Mouse (Mus musculus): ENCODE data around the gene Olfr218.
"Not testable (repeated sequence)": the region's sequence is repeated elsewhere in the genome, so short reads cannot be mapped to it uniquely, and the experiment has no call there.

Olfr218 gene

GRCm38 (mm10) chr1:173197508-173197907 lies at the start of gene Olfr218:
Gene Olfr218 (plus strand): TSS chr1:173197808.
- in situ Hi-C loops (cut with MboI): no loop called here

GRCm38 (mm10) chr1:173174154-173174842 lies 23.3 kb upstream of the Olfr218 start:
- in situ Hi-C loops (cut with MboI): no loop called here

DNA sequence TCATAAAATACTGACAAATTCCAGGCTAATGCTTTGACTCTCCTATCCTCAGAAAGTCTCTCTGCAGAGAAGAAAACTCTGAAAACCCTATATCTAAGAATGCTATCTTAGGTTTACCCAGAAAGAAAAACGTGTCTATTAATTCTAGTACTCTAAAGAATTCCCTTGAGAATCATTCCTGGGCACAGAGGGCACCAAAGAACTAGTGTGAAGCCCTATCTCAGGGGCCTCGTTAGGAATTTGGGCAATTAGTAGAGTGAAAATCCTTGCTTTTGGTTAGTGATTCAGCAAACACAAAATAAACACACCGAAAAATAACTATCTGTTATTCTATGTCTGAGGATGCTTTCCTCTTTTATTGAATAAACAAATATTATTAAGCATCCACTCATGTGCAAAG lies 7.1 kb upstream of the Olfr218 start, which contains the start of gene Olfr1406:
Olfr1406 (minus strand) TSS at position 101 of the 400 bp plus-strand sequence.
- in situ Hi-C loops (cut with MboI): no loop called here

DNA sequence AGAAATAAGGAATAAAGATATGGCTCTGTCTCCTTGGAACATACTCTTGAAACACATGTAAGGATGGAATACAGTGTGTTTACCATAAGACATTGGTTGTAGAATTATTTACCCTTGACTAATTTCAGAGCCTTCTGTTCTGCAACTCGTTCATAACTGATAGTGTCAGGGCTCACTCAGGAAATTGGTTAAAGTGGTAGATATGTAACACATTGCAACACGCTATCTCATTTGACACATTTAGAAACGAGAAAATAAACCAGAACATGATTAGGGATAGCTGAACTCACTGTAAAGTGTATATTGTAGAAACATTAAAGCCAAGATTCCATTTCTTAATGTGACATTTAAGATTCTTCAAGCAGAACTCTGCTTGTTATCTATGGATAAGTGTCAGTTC lies 5.5 kb upstream of the Olfr218 start:
- in situ Hi-C loops (cut with MboI): no loop called here

DNA sequence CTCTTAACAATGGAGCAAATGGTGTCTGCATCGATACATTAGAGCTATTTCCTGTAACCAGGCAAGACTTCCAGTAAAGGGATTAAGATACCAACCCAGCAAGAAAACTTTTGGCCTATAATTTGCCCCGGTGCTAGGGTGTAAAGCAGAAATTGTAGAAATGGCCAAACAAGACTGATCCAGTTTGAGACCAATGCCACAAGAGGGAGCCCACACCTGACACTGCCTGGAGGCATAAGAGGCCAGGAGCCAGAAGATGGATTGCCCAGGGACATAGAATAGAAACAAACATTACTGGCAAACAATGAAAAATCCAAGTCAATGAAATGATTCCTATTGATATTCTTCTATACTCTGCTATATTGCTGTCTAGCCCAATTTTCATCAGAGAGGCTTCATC lies 1.2 kb upstream of the Olfr218 start:
- in situ Hi-C loops (cut with MboI): no loop called here

GRCm38 (mm10) chr1:173212092-173212491 lies 14.5 kb downstream of the Olfr218 start, which contains the start of gene Olfr1404:
Gene Olfr1404 (plus strand): TSS chr1:173212392.
- in situ Hi-C loops (cut with MboI): no loop called here

GRCm38 (mm10) chr1:173216481-173216880 lies 18.9 kb downstream of the Olfr218 start:
- in situ Hi-C loops (cut with MboI): no loop called here

- in situ Hi-C loops (cut with MboI): no loop called here
These were observed 29.5 kb downstream of the Olfr218 start, which contains the start of gene Fcer1a for GRCm38 (mm10) chr1:173227081-173227480. Gene Fcer1a (minus strand): TSS chr1:173227214.

DNA sequence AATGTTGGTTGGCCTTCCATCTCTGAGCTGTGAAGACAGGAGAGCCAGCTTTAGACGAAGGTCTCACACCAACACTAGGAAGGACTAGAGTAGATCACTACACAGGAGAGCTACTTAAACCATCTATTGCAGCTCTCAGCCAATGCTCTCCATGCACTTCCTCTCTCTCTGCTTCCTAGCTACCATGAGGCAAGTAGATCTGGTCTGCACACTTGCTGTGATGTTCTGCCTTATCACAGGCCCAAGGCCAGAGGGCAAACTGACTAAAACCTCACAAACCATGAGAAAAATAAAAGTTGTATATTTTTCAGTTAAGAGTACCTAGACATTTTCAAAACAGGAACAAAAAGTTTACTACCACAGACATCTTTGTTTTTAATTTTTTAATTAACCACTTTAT lies 39.4 kb downstream of the Olfr218 start:
- in situ Hi-C loops (cut with MboI): not testable (repeated sequence)

DNA sequence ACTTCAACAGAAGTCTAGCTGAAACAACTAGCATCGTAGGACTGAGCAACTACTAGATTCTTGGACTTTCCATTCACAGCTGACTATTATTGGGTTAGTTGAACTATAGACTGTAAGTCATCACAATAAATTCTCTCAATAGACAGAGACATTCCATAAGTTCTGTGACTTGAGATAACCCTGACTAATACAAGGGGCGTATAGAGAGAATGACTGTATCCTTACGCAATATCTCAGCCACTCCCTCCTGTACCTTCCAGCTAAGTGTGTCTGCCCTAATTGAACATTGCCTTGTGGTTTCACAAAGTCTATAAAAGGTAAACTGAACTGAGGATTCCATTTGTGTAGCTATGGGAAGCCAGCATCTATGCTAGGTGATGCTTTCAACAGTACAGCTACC lies 52.3 kb downstream of the Olfr218 start:
- in situ Hi-C loops (cut with MboI): no loop called here
